Mouse (Mus musculus): ENCODE results near the gene Ciart.
"Not testable (repeated sequence)": the region's sequence is repeated elsewhere in the genome, so short reads cannot be mapped to it uniquely, and the experiment has no call there.

The Ciart gene

DNA sequence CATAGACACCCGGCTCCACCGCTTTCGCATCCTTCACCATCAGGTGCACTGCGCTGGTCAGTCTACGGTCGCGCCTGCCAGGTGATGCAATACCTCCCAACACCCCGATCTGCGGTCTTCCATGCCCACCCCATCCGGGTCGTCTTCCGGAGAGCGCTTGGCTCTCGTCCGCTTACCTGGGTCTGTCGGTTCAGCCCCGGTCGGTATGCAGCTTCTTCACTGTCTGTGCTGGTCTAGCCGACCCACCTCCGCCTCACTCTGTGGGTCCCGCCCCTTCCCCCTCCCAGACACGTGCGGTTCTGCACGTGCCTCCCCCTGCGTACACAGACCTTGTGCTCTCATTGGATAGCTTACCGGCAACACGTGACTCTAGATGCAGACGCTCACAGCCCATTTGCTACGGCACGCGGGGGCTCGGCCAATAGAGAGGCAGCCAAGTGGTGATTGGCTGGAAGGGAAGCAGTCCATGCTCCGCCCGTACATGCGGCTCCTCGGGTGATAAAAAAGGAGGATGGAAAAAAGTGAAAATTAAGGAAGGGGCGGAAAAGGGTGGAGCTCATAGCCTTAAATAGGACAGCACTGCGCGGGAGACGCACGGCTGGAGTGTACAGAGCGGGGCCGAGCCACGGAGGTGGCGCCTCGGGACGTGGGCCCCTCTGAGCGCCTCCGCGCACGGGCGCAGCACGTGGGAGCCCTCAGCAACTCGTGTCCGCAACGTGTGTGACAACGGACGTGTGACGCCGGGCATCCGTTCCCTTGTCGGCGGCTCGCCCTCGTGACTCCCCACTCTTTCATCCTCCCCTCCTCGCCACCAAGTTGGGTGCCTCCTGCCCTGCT is at the start of gene Ciart:
Gene Ciart, minus strand, starts transcription at position 273 of the 837 bp plus-strand sequence.
- peak; percentile 94 for DNase-seq (ENCODE audit: extremely low spot score, low spot score)

- no peak for DNase-seq (ENCODE audit: extremely low spot score, low spot score)
Measured at GRCm38 (mm10) chr3:95931471-95931870, 49.4 kb upstream of the Ciart start.

- DNase-seq (ENCODE audit: extremely low spot score, low spot score): no peak
Measured at GRCm38 (mm10) chr3:95930471-95930789, 48.4 kb upstream of the Ciart start.

DNA sequence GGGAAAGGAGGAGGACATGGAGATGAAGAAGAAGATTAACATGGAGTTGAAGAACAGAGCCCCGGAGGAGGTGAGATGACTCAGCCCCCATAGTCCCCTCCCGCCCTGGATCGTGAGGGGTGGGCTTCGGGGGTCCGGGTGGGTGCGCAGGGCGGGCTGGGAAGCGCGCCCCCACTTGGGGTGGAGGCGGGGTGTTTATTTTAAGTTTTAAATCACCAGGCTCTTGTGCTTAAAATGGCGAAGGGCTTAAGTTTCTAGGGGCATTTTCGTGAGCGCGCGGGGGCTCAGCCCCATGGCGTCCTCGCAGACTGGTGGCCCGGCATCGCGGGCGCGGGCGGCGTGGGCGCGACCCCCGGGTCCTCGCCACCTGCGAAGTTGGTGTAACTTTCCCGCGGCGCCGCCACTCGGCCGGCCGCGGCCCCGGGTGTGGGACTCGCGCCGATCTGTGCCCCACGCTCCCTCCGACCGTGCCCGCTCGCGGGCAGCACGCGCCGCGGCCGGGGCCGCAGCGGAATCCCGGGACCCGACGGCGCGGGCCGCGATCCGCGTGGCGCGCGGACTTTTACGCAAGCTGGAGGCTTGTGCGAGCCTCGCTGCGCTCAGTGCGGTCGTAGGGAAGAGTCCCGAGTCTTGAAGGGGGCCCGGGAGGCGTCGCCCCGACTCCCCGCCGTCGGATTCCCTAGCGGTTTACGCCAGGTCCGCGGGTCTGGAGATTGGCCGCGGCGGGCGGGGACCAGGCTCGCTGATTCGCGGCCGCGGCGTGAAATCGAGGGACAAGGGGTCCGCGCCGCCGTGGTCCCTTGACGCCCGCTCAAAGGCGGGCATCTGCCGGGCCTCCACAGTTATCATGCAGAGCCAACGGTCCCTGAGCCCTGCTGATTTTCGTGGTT is 47.8 kb upstream of the Ciart start:
- peak; percentile 73 for DNase-seq (ENCODE audit: extremely low spot score, low spot score)

DNA sequence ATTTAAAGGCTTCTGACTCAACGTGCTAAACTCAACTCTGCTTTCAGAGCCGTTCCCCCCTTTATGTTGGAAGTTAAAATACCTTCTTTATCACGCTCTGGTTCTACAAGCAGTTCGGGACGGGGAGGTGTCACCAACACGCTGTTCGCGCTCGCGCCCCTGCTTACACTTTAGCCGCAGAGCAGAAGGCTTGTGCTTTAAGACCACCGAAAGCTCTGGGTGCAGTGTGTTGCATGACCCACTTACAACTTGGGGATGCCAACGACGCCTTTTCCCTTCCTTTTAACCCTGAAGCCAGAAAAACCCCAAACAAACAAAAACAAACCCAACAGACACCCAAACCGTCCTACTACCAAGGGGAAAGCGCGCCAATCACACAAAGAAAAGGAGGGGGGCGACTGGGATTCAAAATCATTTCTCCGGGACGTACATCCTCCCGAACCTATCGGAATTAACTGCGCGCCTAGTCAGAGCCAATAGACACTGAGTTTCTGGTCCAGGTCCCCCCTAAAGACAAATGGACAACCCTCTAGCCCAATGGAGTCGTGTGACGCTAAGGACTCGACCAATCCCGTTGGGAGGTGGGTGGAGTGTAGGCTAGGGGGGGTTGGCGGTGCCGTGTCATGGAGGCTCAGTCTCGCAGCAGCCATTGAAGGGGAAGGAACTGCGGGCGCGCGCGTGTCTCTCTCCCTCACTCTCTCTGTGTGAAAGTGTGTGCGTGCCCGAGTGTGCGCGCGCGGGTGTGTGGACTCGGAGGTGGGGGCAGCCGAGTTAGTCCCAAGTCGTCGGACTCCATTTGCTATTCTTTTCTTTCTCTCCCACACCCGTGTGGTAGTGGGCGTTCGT is 46.8 kb upstream of the Ciart start, which contains the start of gene Anp32e:
Gene Anp32e, plus strand, starts transcription at position 589 of the 846 bp plus-strand sequence.
- DNase-seq (ENCODE audit: extremely low spot score, low spot score): peak; percentile 94

DNA sequence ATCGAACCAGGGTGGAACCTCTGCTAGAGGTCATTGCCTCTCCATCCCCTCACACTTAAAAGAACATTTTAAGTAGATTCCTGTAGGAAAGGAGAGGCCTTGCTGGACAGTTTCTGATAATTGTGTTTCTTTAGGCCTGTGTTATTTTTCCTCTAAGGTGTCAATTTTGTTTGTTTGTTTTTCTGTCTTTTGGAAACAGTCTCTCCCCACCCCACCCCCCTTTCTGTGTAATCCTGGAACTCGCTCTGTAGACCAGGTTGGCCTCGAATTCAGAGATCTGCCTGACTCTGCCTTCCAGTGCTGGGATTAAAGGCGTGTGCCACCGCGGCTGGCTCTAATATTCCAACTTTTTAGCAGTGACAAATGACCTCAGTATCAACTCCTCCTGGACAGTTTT is 46.2 kb upstream of the Ciart start:
- no peak for DNase-seq (ENCODE audit: extremely low spot score, low spot score)

GRCm38 (mm10) chr3:95925087-95925486 is 43.0 kb upstream of the Ciart start:
- no peak for DNase-seq (ENCODE audit: extremely low spot score, low spot score)

DNA sequence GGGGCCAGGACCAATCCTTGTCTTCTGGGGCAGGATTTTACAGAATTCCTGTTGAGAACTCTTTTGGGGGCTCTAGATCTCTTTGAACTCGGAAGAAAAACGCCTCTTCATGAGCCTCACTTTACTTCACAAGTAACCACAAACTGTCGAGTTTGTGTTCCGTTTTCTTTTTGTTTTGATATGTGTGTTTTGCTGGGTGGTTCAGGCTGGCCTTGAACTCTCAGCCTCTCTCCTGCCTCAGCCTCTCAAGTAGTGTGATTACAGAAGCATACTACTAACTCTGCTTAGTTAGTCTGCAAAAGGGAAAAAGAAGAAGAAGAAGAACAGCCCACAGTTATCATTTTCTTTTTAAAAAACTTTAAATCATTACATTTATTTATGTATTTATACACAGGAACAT is 42.1 kb upstream of the Ciart start:
- no peak for DNase-seq (ENCODE audit: extremely low spot score, low spot score)

DNA sequence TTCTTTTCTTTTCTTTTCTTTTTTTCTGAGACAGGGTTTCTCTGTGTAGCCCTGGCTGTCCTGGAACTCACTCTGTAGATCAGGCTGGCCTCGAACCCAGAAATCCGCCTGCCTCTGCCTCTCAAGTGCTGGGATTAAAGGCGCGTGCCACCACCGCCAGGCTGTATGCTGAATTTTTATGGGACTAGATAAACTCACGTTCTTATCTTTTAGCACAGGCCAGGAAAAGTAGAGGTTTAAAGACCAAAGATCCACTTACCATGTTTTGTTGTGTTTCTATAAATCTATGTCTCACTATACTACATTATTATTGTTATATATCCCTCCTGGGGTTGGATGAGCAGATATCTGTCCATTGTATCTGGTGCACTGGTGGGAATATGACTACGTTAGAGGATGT is 41.4 kb upstream of the Ciart start:
- not testable (repeated sequence) for DNase-seq (ENCODE audit: extremely low spot score, low spot score)

DNA sequence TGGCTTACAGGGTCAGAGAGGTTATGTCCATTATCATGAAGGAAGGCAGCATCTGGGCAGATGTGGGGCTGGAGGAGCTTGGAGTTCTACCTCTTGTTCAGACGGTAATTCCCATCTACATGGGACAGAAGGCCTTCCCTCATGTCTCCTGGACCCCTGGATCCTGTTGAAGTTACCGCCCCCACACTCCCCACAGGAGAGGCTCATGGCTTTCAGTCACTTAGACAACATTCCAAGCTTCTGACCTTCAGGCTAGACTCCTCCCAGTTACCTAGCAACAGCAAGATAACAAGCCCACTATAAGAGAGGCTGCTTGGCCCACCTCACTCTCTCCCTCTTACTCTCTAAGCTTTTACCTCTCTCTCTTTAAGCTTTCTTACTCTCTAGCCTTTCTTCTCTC is 38.5 kb upstream of the Ciart start:
- not testable (repeated sequence) for DNase-seq (ENCODE audit: extremely low spot score, low spot score)

DNA sequence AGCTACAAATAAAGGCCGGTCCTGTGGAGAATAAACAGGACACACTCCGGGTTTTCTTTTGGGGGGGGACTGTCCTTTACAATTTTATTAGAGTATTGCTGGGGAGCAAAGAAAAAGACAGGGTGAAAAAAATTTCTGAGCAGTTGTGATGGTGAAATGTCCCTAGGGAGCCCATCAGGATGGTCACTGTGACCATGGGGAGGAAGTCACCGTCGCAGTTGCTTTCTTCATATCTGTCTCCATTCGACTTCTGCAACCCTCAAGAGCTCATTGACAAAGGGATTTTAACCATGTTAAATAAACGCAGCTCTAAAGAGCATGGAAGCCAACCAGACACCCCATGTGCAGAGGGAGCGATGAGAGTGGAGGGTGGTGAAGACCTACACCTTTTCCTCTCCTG is 34.7 kb upstream of the Ciart start:
- DNase-seq (ENCODE audit: extremely low spot score, low spot score): no peak

- DNase-seq (ENCODE audit: extremely low spot score, low spot score): no peak
Measured at GRCm38 (mm10) chr3:95914706-95915105, 32.7 kb upstream of the Ciart start.

DNA sequence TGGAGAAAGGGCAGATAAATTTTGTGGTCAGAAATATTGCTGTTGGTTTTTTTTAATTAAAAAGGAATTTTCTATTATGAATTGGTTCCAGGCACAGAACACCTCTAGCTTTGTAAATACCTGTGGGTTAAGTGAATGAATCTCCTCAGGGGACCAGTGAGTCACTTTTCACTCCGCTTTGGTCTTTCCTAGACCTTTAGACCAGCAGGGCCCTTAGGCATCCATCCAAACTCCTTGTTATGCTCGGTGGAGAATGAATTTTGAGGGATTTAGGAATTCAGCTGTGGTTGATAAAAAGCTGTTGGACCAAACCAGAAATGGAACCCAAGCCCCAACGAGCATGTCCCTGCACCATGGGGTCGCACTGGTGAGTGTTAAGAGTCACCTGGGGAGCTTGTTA is 25.6 kb upstream of the Ciart start:
- no peak for DNase-seq (ENCODE audit: extremely low spot score, low spot score)

- peak; percentile 70 for DNase-seq (ENCODE audit: extremely low spot score, low spot score)
Measured at GRCm38 (mm10) chr3:95906860-95907259, 24.8 kb upstream of the Ciart start.

- peak; percentile 58 for DNase-seq (ENCODE audit: extremely low spot score, low spot score)
Measured at GRCm38 (mm10) chr3:95905940-95906492, 24.0 kb upstream of the Ciart start.

- peak; percentile 83 for DNase-seq (ENCODE audit: extremely low spot score, low spot score)
Measured at GRCm38 (mm10) chr3:95905146-95905939, 23.3 kb upstream of the Ciart start.

GRCm38 (mm10) chr3:95904568-95904967 is 22.5 kb upstream of the Ciart start, which contains the start of gene Car14:
TSS of gene Car14 (minus strand) at chr3:95904691.
- DNase-seq (ENCODE audit: extremely low spot score, low spot score): peak; percentile 76

- peak; percentile 58 for DNase-seq (ENCODE audit: extremely low spot score, low spot score)
Measured at GRCm38 (mm10) chr3:95903753-95904502, 21.9 kb upstream of the Ciart start.

DNA sequence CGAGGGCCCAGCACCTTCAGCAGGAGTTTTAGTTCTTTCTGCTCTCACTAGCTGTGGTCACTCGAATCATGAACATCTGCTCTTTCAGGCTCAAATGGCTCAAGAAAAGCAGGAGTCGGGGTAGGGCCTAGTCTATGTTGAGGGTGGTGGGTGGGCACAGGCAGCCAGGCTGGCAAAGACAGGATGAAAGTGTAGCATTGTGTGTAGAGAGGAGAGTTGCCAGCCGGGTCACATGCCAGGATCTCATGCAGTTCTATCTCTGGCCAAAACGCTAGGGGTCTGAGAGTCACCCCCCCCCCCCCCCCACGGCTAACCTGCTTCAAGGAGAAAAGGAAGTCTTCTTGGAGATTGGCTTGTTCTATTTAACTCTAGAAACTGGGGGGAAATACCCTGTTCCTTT is 20.6 kb upstream of the Ciart start:
- DNase-seq (ENCODE audit: extremely low spot score, low spot score): no peak

- no peak for DNase-seq (ENCODE audit: extremely low spot score, low spot score)
Measured at GRCm38 (mm10) chr3:95902373-95902625, 20.2 kb upstream of the Ciart start.

Measured in neural tube, embryonic 10.5 days (tissue).